Mouse (Mus musculus) heart, embryonic 14.5 days (tissue): ENCODE data around the gene Slc22a7. TPM values are rescaled to one million over a fixed set of nuclear protein-coding genes. Genes with fewer than 3 reads are reported as not detected.
A peak's percentile ranks its signal among the peaks of the same experiment; 100 is the strongest.

Source experiments
- ATAC-seq: fragments of 200-750 bp; cut with Nextera tagmentation; 2 replicates; pipeline ENCODE4 v1.8.0; 2017; ENCODE audit warnings: low read depth, moderate TSS enrichment; ENCODE audit not compliant: insufficient number of reproducible peaks, insufficient read depth, low FRiP score
- H3K27ac ChIP-seq, 2 experiments: fragments of 200-500 bp in 1 of 2; fragments of 300-500 bp in 1 of 2; sonication (generic) in 1 of 2; replicated peaks in 1 of 2; 2 replicates each; pipeline ENCODE4 v1.5.1; 2012 to 2014; ENCODE audit warnings: low read depth in 2 of 2, low read length in 2 of 2, control low read depth in 1 of 2, mild to moderate bottlenecking in 1 of 2, mixed read lengths in 1 of 2; ENCODE audit not compliant: control insufficient read depth in 1 of 2, insufficient read depth in 1 of 2
- H3K27me3 ChIP-seq: fragments of 300-500 bp; sonication (generic); 2 replicates; pipeline ENCODE4 v1.6.1; 2014; ENCODE audit warnings: mild to moderate bottlenecking, low read length, control low read depth; ENCODE audit not compliant: control insufficient read depth, insufficient read depth
- H3K36me3 ChIP-seq: fragments of 300-500 bp; sonication (generic); 2 replicates; pipeline ENCODE4 v1.6.1; 2014; ENCODE audit warnings: mild to moderate bottlenecking, control low read depth, low read length, mixed read lengths; ENCODE audit not compliant: control insufficient read depth, insufficient read depth
- H3K4me1 ChIP-seq, 2 experiments: fragments of 200-500 bp in 1 of 2; fragments of 300-500 bp in 1 of 2; sonication (generic) in 1 of 2; 2 replicates each; pipeline ENCODE4 v1.6.1; 2012 to 2014; ENCODE audit warnings: low read length in 2 of 2, control low read depth in 1 of 2, mixed read lengths in 1 of 2; ENCODE audit not compliant: control insufficient read depth in 2 of 2, insufficient read depth in 2 of 2
- H3K4me2 ChIP-seq: fragments of 300-500 bp; sonication (generic); 2 replicates; pipeline ENCODE4 v1.6.1; 2014; ENCODE audit warnings: mild to moderate bottlenecking, low read length
- H3K4me3 ChIP-seq, 2 experiments: fragments of 200-500 bp in 1 of 2; fragments of 300-500 bp in 1 of 2; sonication (generic) in 1 of 2; 2 replicates each; pipeline ENCODE4 v1.5.1; 2012 to 2014; ENCODE audit warnings: low read length in 2 of 2, mild to moderate bottlenecking in 2 of 2, control low read depth in 1 of 2, low read depth in 1 of 2, moderate library complexity in 1 of 2; ENCODE audit not compliant: control insufficient read depth in 1 of 2, insufficient read depth in 1 of 2
- H3K9ac ChIP-seq: fragments of 300-500 bp; sonication (generic); 2 replicates; pipeline ENCODE4 v1.6.1; 2014; ENCODE audit warnings: mild to moderate bottlenecking, low read length
- H3K9me3 ChIP-seq: fragments of 300-500 bp; sonication (generic); 2 replicates; pipeline ENCODE4 v1.6.1; 2016; ENCODE audit warnings: low read length, control low read depth; ENCODE audit not compliant: control insufficient read depth
- WGBS: fragments of 180-500 bp; shearing (Covaris S2); extraction: QIAGEN DNeasy Blood & Tissue Kit; methylation state at CpG from one replicate; pipeline ENCODE4 v1.1.7; 2014; 5-methylcytosine and 5-hydroxymethylcytosine counted together
- polyA plus RNA-seq: library from polyadenylated mRNA; unstranded; fragments of >200 nt; fragmentation: Nextera tagmentation; extraction: Ambion mirVana; gene quantifications from 2 replicates; pipeline ENCODE4 v1.2.1, GENCODE M21; 2014

Slc22a7 gene
- polyA plus RNA-seq, 1 experiment from 2014 or later, result not detected

- no peaks in the 10 kb centered on the region for H3K36me3 ChIP-seq
- no peak overlapping the region for H3K27ac ChIP-seq
- H3K27me3 ChIP-seq, result peaks cover 43% of the 10 kb centered on the region
- peak overlapping the region; percentile 31 to 49; a peak in 3 of 4 replicates for H3K4me3 ChIP-seq
- H3K4me2 ChIP-seq, result peak overlapping the region; percentile 88
- WGBS, result 3% methylated on average over 9 of the region's 9 CpGs
- peaks cover 30 to 38% of the 10 kb centered on the region in 2 experiments for H3K4me1 ChIP-seq
- H3K9ac ChIP-seq, result peak overlapping the region; percentile 64
- no peak for ATAC-seq
- no peaks in the 10 kb centered on the region for H3K9me3 ChIP-seq
These were observed 16.3 kb upstream of the Slc22a7 start for GRCm38 (mm10) chr17:46454539-46454938.

GRCm38 (mm10) chr17:46453970-46454411, 15.7 kb upstream of the Slc22a7 start:
- Histone ChIP-seq H3K4me2 (peak overlapping the region; percentile 88), H3K27ac (no peak overlapping the region), H3K4me1 (peaks cover 25 to 36% of the 10 kb centered on the region in 2 experiments), H3K36me3 (no peaks in the 10 kb centered on the region), H3K27me3 (peaks cover 43% of the 10 kb centered on the region), H3K9ac (peak overlapping the region; percentile 64; the same call in 1 of the 2 replicates), H3K4me3 (peak overlapping the region; percentile 31 to 49), H3K9me3 (no peaks in the 10 kb centered on the region)
- no peak for ATAC-seq
- WGBS, result 1% methylated on average over 26 of the region's 26 CpGs

GRCm38 (mm10) chr17:46453302-46453948, 15.2 kb upstream of the Slc22a7 start:
- no peak overlapping the region for H3K9ac ChIP-seq
- no peak overlapping the region for H3K27ac ChIP-seq
- ATAC-seq, result no peak
- H3K9me3 ChIP-seq, result no peaks in the 10 kb centered on the region
- no peaks in the 10 kb centered on the region for H3K36me3 ChIP-seq
- peak overlapping the region; percentile 88; the same call in 1 of the 2 replicates for H3K4me2 ChIP-seq
- H3K27me3 ChIP-seq, result peaks cover 46% of the 10 kb centered on the region
- H3K4me3 ChIP-seq, result no peak overlapping the region
- H3K4me1 ChIP-seq, result peaks cover 20 to 32% of the 10 kb centered on the region in 2 experiments
- WGBS, result 12% methylated on average over 13 of the region's 13 CpGs

DNA sequence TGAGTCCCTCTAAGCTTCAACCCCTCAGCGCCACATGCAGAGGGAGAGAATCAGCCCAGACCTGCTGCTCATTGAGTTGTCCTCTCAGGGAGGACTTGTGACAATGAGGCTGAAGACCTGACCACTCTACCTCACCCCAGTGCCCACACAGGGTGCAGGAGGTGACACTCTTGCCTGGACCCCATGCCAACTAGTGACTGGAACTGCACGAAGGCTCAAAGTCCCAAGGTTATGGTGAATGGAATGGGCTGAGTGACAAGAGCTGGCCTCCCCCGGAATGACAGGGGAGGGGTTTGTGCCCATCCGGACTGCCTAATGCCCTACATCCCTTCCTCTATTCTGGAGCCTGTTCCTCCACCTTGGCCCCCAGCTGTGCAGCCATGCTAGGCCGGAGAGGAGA, 14.4 kb upstream of the Slc22a7 start:
- H3K27me3 ChIP-seq, result peaks cover 46% of the 10 kb centered on the region
- WGBS, result 42% methylated on average over 5 of the region's 5 CpGs

GRCm38 (mm10) chr17:46446264-46446663, 8.0 kb upstream of the Slc22a7 start:
- no peak overlapping the region for H3K4me2 ChIP-seq
- no peak for ATAC-seq
- 92% methylated on average over 16 of the region's 16 CpGs for WGBS
- no peaks in the 10 kb centered on the region; a peak in 1 of 4 replicates for H3K4me1 ChIP-seq
- no peaks in the 10 kb centered on the region for H3K9me3 ChIP-seq
- no peak overlapping the region for H3K27ac ChIP-seq
- H3K27me3 ChIP-seq, result peaks cover 55% of the 10 kb centered on the region
- no peak overlapping the region for H3K4me3 ChIP-seq
- H3K9ac ChIP-seq, result no peak overlapping the region
- H3K36me3 ChIP-seq, result no peaks in the 10 kb centered on the region

More for the DNA sequence above, 14.4 kb upstream of the Slc22a7 start:
- Histone ChIP-seq H3K9ac (no peak overlapping the region), H3K4me1 (peaks cover 16 to 25% of the 10 kb centered on the region in 2 experiments), H3K9me3 (no peaks in the 10 kb centered on the region), H3K4me3 (no peak overlapping the region), H3K27ac (no peak overlapping the region), H3K4me2 (no peak overlapping the region), H3K36me3 (no peaks in the 10 kb centered on the region)
- ATAC-seq, result no peak

DNA sequence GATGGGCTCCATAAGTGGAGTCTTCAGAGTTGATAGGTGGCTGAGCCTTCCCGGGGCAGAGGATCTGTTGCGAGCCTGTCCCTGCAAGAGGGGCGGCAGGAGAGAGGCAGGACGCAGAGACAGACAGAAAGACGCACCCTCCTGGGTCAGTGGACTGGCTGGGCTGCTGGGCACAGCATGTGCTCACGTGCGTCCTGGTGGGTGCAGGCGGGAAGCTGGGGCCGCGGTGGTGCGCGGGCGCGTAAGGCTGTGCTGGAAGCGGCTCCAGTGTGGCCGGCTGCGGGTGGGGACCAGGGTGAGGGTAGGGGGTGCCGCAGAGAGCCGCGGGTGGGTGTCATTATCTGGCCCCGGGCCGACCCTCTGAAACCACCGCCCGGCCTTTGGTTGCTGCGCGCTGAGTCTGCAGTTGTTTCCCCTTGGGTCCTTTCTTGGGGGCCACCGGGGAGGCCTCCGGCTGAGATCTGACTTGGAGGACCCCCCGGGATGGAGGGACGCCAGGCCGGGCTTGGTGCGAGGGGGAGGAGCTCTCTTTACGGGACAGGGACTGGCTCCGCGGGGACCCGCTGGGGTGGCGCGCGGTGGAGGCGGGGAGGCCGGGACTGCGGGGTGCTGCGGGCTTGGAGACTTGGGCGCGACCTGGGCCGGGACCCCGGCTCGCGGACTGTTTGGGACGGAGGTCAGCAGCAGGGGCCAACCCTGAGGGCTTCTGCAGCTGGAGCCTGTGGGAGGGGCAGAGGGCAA, 6.8 kb upstream of the Slc22a7 start:
- no peaks in the 10 kb centered on the region for H3K9me3 ChIP-seq
- no peak for ATAC-seq
- H3K9ac ChIP-seq, result peak overlapping the region; percentile 62
- 3% methylated on average over 49 of the region's 50 CpGs for WGBS
- no peaks in the 10 kb centered on the region; a peak in 1 of 4 replicates for H3K4me1 ChIP-seq
- H3K27ac ChIP-seq, result no peak overlapping the region
- peak overlapping the region; percentile 75 for H3K4me2 ChIP-seq
- H3K4me3 ChIP-seq, result peak overlapping the region; percentile 29 to 40
- H3K36me3 ChIP-seq, result no peaks in the 10 kb centered on the region
- H3K27me3 ChIP-seq, result peaks cover 60% of the 10 kb centered on the region

DNA sequence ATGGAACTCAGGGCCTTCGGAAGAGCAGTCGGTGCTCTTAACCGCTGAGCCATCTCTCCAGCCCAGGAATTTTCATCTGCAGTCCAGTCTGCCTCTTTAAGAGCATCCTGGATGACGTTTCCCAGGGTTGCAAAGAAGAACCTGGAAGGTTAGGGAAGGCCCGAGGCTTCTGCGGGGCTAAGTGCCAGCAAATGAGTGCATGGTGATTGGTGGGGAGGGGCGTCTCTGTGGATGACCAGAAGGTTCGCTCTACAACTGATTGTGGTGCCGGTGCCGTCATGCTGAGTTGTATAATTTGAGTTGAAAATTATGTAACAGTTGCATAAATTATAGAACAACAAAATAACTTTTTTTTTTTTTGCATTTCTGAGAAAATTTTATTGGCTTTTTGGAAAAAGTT, 919 bp upstream of the Slc22a7 start:
- Histone ChIP-seq H3K4me3 (no peak overlapping the region), H3K4me2 (no peak overlapping the region), H3K27ac (no peak overlapping the region), H3K9ac (no peak overlapping the region), H3K36me3 (no peaks in the 10 kb centered on the region), H3K9me3 (no peaks in the 10 kb centered on the region), H3K4me1 (no peaks in the 10 kb centered on the region; a peak in 1 of 4 replicates), H3K27me3 (peaks cover 46% of the 10 kb centered on the region)
- ATAC-seq, result no peak
- 90% methylated on average over 10 of the region's 10 CpGs for WGBS
